Mouse (Mus musculus) heart, adult 2 months (tissue): ENCODE data around the gene Rec8.

Experiments used
- CTCF ChIP-seq: fragments of 200-600 bp; IDR thresholded peaks from 2 replicates; pipeline ENCODE4 v1.8.1; 2022; ENCODE audit warnings: antibody characterized with exemption, mild to moderate bottlenecking, moderate library complexity
- EP300 ChIP-seq: fragments of 200-500 bp; IDR thresholded peaks from 2 replicates; pipeline ENCODE4 v1.6.1; 2011; ENCODE audit warnings: low read depth, low read length, control low read depth; ENCODE audit not compliant: insufficient read depth
- POLR2A ChIP-seq: fragments of 200-500 bp; IDR thresholded peaks from 2 replicates; pipeline ENCODE4 v1.6.1; 2011; ENCODE audit warnings: mild to moderate bottlenecking, low read depth, low read length, control low read depth; ENCODE audit not compliant: insufficient read depth

DNA sequence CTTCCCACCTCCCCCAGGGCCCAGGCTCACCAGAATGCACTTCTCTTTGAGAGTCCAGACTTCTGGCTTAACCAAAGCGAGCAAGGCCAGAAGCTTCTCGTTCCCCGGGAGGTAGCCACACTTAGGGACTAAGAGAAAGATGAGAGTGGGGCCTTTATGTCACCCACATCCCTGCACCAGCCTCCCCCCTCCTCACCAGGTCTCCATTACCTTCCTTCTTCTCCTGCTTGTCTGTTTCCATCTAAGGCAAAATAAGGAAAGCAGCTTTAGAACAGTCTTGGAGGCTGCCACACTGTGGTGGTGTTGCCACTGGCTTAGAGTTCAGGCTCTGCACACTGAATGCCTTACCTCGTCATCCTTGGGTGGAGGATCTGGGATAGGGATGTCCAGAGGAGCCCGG is 28.6 kb upstream of the Rec8 start:
- TF ChIP-seq POLR2A (no peak), EP300 (no peak), CTCF (no peak)
